Mouse (Mus musculus): ENCODE measurements around the gene Sp9. TPM values are rescaled to one million over a fixed set of nuclear protein-coding genes. Genes with fewer than 3 reads are reported as not detected.

Gene Sp9
- total and polyA plus RNA-seq, 2 experiments from 2014 or later, result 9.8 to 18.1 TPM

- peak overlapping the region; percentile 46 for H3K4me2 ChIP-seq (ENCODE audit: low read depth)
- TF ChIP-seq CTCF (IDR thresholded peaks at IDR 0.05; ENCODE audit: low read depth), result no peak
- H3K27me3 ChIP-seq (ENCODE audit: insufficient read depth, low read length), result peaks cover 41% of the 10 kb centered on the region; the same call in 1 of the 2 replicates
- no peaks in the 10 kb centered on the region for H3K9me3 ChIP-seq (ENCODE audit: low read length)
- H3K9ac ChIP-seq, result 0 out of 2 replicates have a peak overlapping the region, but pooled peaks have one; percentile 18
- 0 out of 2 replicates have a peak, but pooled peaks cover 2% of the 10 kb centered on the region for H3K4me1 ChIP-seq (ENCODE audit: insufficient read depth)
- peak overlapping the region; percentile 9; the same call in 1 of the 2 replicates for H3K4me3 ChIP-seq (ENCODE audit: low read depth, low read length)
- ATAC-seq (no peak), DNase-seq (peak; percentile 32)
- peaks cover 4% of the 10 kb centered on the region; the same call in 1 of the 2 replicates for H3K36me3 ChIP-seq (ENCODE audit: insufficient read depth)
- peak overlapping the region; percentile 67; the same call in 1 of the 2 replicates for H3K27ac ChIP-seq (ENCODE audit: low read depth, low read length)
- 3% methylated on average over 17 of the region's 17 CpGs for WGBS
These were observed 2.1 kb upstream of the Sp9 start for GRCm38 (mm10) chr2:73269666-73270065.

GRCm38 (mm10) chr2:73270071-73270592, 1.6 kb upstream of the Sp9 start:
- Histone ChIP-seq H3K4me1 (ENCODE audit: insufficient read depth) (no peaks in the 10 kb centered on the region), H3K27me3 (ENCODE audit: insufficient read depth, low read length) (peaks cover 39% of the 10 kb centered on the region; the same call in 1 of the 2 replicates), H3K4me2 (ENCODE audit: low read depth) (peak overlapping the region; percentile 46), H3K9ac (0 out of 2 replicates have a peak overlapping the region, but pooled peaks have one; percentile 18), H3K36me3 (ENCODE audit: insufficient read depth) (peaks cover 4% of the 10 kb centered on the region; the same call in 1 of the 2 replicates), H3K4me3 (ENCODE audit: low read depth, low read length) (peak overlapping the region; percentile 9; the same call in 1 of the 2 replicates), H3K9me3 (ENCODE audit: low read length) (no peaks in the 10 kb centered on the region), H3K27ac (ENCODE audit: low read depth, low read length) (peak overlapping the region; percentile 67)
- TF ChIP-seq CTCF (IDR thresholded peaks at IDR 0.05; ENCODE audit: low read depth), result no peak
- DNase-seq (peak; percentile 53), ATAC-seq (no peak)
- WGBS, result 6% methylated on average over 14 of the region's 14 CpGs

GRCm38 (mm10) chr2:73270593-73271458, 899 bp upstream of the Sp9 start:
- Histone ChIP-seq H3K4me3 (ENCODE audit: low read depth, low read length) (peak overlapping the region; percentile 42), H3K27ac (ENCODE audit: low read depth, low read length) (peak overlapping the region; percentile 67), H3K4me1 (ENCODE audit: insufficient read depth) (no peaks in the 10 kb centered on the region), H3K4me2 (ENCODE audit: low read depth) (peak overlapping the region; percentile 46), H3K27me3 (ENCODE audit: insufficient read depth, low read length) (peaks cover 32% of the 10 kb centered on the region; the same call in 1 of the 2 replicates), H3K9ac (no peak overlapping the region), H3K36me3 (ENCODE audit: insufficient read depth) (peaks cover 4% of the 10 kb centered on the region; the same call in 1 of the 2 replicates), H3K9me3 (ENCODE audit: low read length) (no peaks in the 10 kb centered on the region)
- WGBS, result 2% methylated on average over 38 of the region's 38 CpGs
- TF ChIP-seq CTCF (IDR thresholded peaks at IDR 0.05; ENCODE audit: low read depth), result peak; percentile 26; the same call in 1 of the 2 replicates
- no peak for ATAC-seq
- peak; percentile 65 for DNase-seq

- H3K36me3 ChIP-seq (ENCODE audit: insufficient read depth), result peaks cover 4% of the 10 kb centered on the region; the same call in 1 of the 2 replicates
- peak overlapping the region; percentile 61 for H3K9ac ChIP-seq
- TF ChIP-seq CTCF (IDR thresholded peaks at IDR 0.05; ENCODE audit: low read depth), result no peak
- no peaks in the 10 kb centered on the region for H3K9me3 ChIP-seq (ENCODE audit: low read length)
- under 1% methylated on average over 55 of the region's 55 CpGs for WGBS
- peak overlapping the region; percentile 82 for H3K27ac ChIP-seq (ENCODE audit: low read depth, low read length)
- H3K4me3 ChIP-seq (ENCODE audit: low read depth, low read length), result peak overlapping the region; percentile 42
- ATAC-seq, result no peak
- H3K4me1 ChIP-seq (ENCODE audit: insufficient read depth), result no peaks in the 10 kb centered on the region
- H3K4me2 ChIP-seq (ENCODE audit: low read depth), result peak overlapping the region; percentile 46
- H3K27me3 ChIP-seq (ENCODE audit: insufficient read depth, low read length), result peaks cover 20% of the 10 kb centered on the region; the same call in 1 of the 2 replicates
- DNase-seq, result peak; percentile 70
These were observed 875 bp downstream of the Sp9 start for GRCm38 (mm10) chr2:73272351-73273248.

GRCm38 (mm10) chr2:73273249-73274118, 1.8 kb downstream of the Sp9 start:
- H3K9ac ChIP-seq, result peak overlapping the region; percentile 61
- H3K36me3 ChIP-seq (ENCODE audit: insufficient read depth), result peaks cover 4% of the 10 kb centered on the region; the same call in 1 of the 2 replicates
- ATAC-seq (0 out of 2 replicates have a peak, but pooled peaks have one; percentile 1), DNase-seq (peak; percentile 47)
- peaks cover 14% of the 10 kb centered on the region; the same call in 1 of the 2 replicates for H3K27me3 ChIP-seq (ENCODE audit: insufficient read depth, low read length)
- peak; percentile 27; the same call in 1 of the 2 replicates for TF ChIP-seq CTCF (IDR thresholded peaks at IDR 0.05; ENCODE audit: low read depth)
- H3K27ac ChIP-seq (ENCODE audit: low read depth, low read length), result peak overlapping the region; percentile 82
- peak overlapping the region; percentile 42 for H3K4me3 ChIP-seq (ENCODE audit: low read depth, low read length)
- H3K4me2 ChIP-seq (ENCODE audit: low read depth), result peak overlapping the region; percentile 46
- no peaks in the 10 kb centered on the region for H3K9me3 ChIP-seq (ENCODE audit: low read length)
- H3K4me1 ChIP-seq (ENCODE audit: insufficient read depth), result no peaks in the 10 kb centered on the region
- WGBS, result under 1% methylated on average over 83 of the region's 110 CpGs
